Mouse (Mus musculus): ENCODE data around the gene Hist4h4.

DNA sequence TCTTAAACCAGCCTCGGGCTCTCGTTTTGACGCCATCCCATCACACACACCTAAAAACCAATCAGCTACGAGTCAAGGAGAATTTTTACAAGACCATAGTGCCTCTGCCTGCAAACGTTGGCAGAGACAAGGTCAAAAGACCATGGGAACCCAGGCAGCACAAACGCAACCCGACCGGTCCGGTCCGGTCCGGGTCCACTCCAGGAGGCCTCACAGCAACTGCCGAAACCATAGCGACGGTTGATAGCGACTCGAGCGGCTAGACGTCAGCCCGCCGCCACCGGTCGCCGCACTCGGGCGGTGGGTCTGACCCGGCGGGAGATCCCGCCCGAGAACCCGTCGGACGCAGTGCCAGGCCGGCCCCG is 23.3 kb upstream of the Hist4h4 start, which contains the start of gene BC049715:
- TF ChIP-seq POLR2A (IDR thresholded peaks at IDR 0.05; ENCODE audit: borderline replicate concordance, control insufficient read depth, low read depth, low read length) (no peak), CTCF (IDR thresholded peaks at IDR 0.05; ENCODE audit: control insufficient read depth, insufficient read depth, low read length) (no peak)
